Mouse (Mus musculus) C2C12 (cell line): ENCODE results near the gene Foxi3.

Experiments used
- CTCF ChIP-seq: IDR thresholded peaks from one replicate; pipeline ENCODE4 v1.5.1; 2011; ENCODE audit not compliant: control insufficient read depth, insufficient read depth, insufficient read length
- USF1 ChIP-seq: IDR thresholded peaks from one replicate; pipeline ENCODE4 v1.6.1; 2011; ENCODE audit warnings: low read depth, mild to moderate bottlenecking, control low read depth, moderate library complexity

GRCm38 (mm10) chr6:70982416-70982815, 26.1 kb downstream of the Foxi3 start:
- no peak for TF ChIP-seq CTCF
- TF ChIP-seq USF1: no peak
